Mouse (Mus musculus): ENCODE measurements around the gene Ephb3. TPM values are rescaled to one million over a fixed set of nuclear protein-coding genes. Genes with fewer than 3 reads are reported as not detected.

Ephb3 gene
- polyA plus RNA-seq, 1 experiment from 2014 or later, result 10.6 TPM

DNA sequence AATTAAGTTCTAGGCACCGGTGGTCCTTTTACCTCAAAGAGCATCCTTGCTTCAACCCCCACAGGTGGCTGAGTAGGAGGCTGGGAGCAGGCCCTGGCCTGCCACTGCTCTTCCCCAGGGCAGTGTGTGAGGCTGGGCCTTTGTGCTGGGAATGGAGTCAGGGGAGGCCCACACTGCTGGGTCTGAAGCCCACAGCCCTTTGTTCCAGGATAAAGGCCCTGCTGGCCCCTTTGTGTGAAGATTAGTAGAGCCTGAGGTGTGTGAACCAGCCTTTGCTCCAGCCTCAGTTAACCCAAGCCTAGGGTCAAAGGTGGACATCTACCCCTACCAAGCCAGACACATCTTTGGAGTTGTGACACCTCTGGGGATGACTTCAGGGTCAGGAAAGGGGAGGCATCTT lies 7.8 kb downstream of the Ephb3 start:
- ATAC-seq, result no peak
- peaks cover 36% of the 10 kb centered on the region for H3K4me1 ChIP-seq (ENCODE audit: control insufficient read depth, insufficient read depth, low read depth, low read length)
- H3K27me3 ChIP-seq (replicated peaks; ENCODE audit: control insufficient read depth, insufficient read depth, low read length), result no peaks in the 10 kb centered on the region
- no peak overlapping the region for H3K4me3 ChIP-seq (ENCODE audit: low read length)
- no peak overlapping the region for H3K4me2 ChIP-seq (ENCODE audit: low read length)
- no peaks in the 10 kb centered on the region for H3K9me3 ChIP-seq (ENCODE audit: control insufficient read depth, low read length)
- peaks cover 4% of the 10 kb centered on the region; the same call in 1 of the 2 replicates for H3K36me3 ChIP-seq (ENCODE audit: control insufficient read depth, insufficient read depth, low read length)
- 7% methylated on average over 1 of the region's 1 CpGs for WGBS
- no peak overlapping the region for H3K9ac ChIP-seq (ENCODE audit: low read depth, low read length)
- H3K27ac ChIP-seq (ENCODE audit: low read depth, low read length), result no peak overlapping the region

DNA sequence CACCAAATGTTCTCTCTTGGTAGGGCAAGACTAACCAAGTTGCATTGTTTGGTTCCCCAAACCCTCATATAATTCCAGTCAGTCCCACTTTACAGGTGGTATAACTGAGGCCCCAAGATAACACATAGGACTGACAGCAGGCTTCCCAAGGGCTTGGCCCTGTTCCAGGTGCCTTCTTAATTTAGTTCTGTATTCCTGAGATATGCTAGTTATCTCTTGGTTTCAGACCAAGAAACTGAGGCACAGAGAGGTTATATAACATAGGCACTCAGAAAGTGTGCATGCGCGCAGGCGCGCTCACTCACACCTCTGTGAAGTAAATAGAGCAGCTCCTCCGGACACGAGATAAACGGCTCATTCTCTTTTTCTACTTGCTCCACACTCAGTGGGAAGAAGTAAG lies 9.4 kb downstream of the Ephb3 start:
- H3K4me2 ChIP-seq (ENCODE audit: low read length), result no peak overlapping the region
- H3K9me3 ChIP-seq (ENCODE audit: control insufficient read depth, low read length), result no peaks in the 10 kb centered on the region
- no peak for ATAC-seq
- no peaks in the 10 kb centered on the region for H3K27me3 ChIP-seq (replicated peaks; ENCODE audit: control insufficient read depth, insufficient read depth, low read length)
- 95% methylated on average over 7 of the region's 7 CpGs for WGBS
- H3K4me3 ChIP-seq (ENCODE audit: low read length), result no peak overlapping the region
- peaks cover 14% of the 10 kb centered on the region for H3K36me3 ChIP-seq (ENCODE audit: control insufficient read depth, insufficient read depth, low read length)
- H3K27ac ChIP-seq (ENCODE audit: low read depth, low read length), result no peak overlapping the region
- H3K9ac ChIP-seq (ENCODE audit: low read depth, low read length), result no peak overlapping the region
- H3K4me1 ChIP-seq (ENCODE audit: control insufficient read depth, insufficient read depth, low read depth, low read length), result peaks cover 30% of the 10 kb centered on the region

DNA sequence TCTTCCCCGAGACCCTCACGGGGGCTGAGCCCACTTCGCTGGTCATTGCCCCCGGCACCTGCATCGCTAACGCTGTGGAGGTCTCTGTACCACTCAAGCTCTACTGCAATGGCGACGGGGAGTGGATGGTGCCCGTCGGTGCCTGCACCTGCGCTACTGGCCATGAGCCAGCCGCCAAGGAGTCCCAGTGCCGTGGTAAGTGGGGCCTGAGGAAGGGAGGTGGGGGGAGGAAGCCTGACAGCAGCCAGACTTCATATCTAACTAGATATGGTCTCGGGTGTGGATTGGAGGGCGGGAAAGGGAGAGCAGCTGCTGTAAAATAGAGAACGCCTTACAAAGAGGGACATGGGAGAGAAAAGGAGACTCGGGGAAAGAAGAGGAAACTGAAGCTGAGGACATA lies 10.2 kb downstream of the Ephb3 start:
- no peak for ATAC-seq
- Histone ChIP-seq H3K9ac (ENCODE audit: low read depth, low read length) (no peak overlapping the region), H3K36me3 (ENCODE audit: control insufficient read depth, insufficient read depth, low read length) (peaks cover 17% of the 10 kb centered on the region), H3K27me3 (replicated peaks; ENCODE audit: control insufficient read depth, insufficient read depth, low read length) (no peaks in the 10 kb centered on the region), H3K4me1 (ENCODE audit: control insufficient read depth, insufficient read depth, low read depth, low read length) (peaks cover 29% of the 10 kb centered on the region), H3K4me2 (ENCODE audit: low read length) (no peak overlapping the region), H3K9me3 (ENCODE audit: control insufficient read depth, low read length) (no peaks in the 10 kb centered on the region), H3K4me3 (ENCODE audit: low read length) (no peak overlapping the region), H3K27ac (ENCODE audit: low read depth, low read length) (no peak overlapping the region)
- 65% methylated on average over 17 of the region's 17 CpGs for WGBS

DNA sequence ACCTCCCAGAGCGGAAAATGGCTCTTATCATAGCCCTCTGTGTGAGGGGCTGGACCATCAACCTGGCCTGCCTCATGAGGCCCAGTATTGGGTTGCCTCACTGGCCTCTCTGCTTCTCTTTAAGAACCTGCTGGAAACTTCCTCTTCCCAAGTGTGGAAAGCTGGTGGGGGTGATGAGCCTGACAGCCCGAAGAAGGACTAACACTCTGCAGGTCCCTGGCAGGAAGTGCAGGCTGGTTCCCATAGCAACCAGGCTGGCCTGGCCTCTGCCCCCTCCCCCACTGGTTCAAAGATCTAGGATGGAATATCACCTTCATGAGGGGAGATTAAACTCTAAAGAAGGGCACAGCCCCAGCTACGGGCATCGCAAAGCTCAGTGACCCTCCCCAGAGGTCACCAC lies 11.5 kb downstream of the Ephb3 start:
- peaks cover 21% of the 10 kb centered on the region for H3K4me1 ChIP-seq (ENCODE audit: control insufficient read depth, insufficient read depth, low read depth, low read length)
- WGBS, result 29% methylated on average over 4 of the region's 4 CpGs
- H3K4me3 ChIP-seq (ENCODE audit: low read length), result no peak overlapping the region
- no peaks in the 10 kb centered on the region for H3K27me3 ChIP-seq (replicated peaks; ENCODE audit: control insufficient read depth, insufficient read depth, low read length)
- ATAC-seq, result peak; percentile 48
- no peak overlapping the region for H3K27ac ChIP-seq (ENCODE audit: low read depth, low read length)
- no peak overlapping the region for H3K9ac ChIP-seq (ENCODE audit: low read depth, low read length)
- peaks cover 22% of the 10 kb centered on the region for H3K36me3 ChIP-seq (ENCODE audit: control insufficient read depth, insufficient read depth, low read length)
- H3K9me3 ChIP-seq (ENCODE audit: control insufficient read depth, low read length), result no peaks in the 10 kb centered on the region
- H3K4me2 ChIP-seq (ENCODE audit: low read length), result no peak overlapping the region

DNA sequence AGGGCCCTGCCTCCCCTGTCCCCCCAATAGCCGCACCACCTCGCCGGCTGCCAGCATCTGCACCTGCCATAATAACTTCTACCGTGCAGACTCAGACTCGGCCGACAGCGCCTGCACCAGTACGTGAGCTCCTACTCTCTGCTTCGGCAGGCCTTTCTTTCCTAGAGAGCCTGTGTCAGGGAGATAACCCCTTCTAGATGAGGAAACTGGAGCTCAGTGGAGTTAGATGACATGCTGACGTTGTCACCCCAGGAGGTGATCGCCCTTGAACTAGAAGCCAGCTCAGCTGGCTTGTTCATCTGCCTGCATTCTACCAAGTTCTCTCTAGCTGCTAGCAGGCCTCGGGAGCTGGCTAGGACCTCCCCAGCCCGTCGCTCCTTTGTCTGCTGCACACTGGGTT lies 12.7 kb downstream of the Ephb3 start:
- no peaks in the 10 kb centered on the region for H3K9me3 ChIP-seq (ENCODE audit: control insufficient read depth, low read length)
- H3K4me3 ChIP-seq (ENCODE audit: low read length), result no peak overlapping the region
- no peaks in the 10 kb centered on the region for H3K27me3 ChIP-seq (replicated peaks; ENCODE audit: control insufficient read depth, insufficient read depth, low read length)
- H3K27ac ChIP-seq (ENCODE audit: low read depth, low read length), result no peak overlapping the region
- peaks cover 14% of the 10 kb centered on the region for H3K4me1 ChIP-seq (ENCODE audit: control insufficient read depth, insufficient read depth, low read depth, low read length)
- 86% methylated on average over 14 of the region's 14 CpGs for WGBS
- H3K4me2 ChIP-seq (ENCODE audit: low read length), result no peak overlapping the region
- no peak for ATAC-seq
- no peak overlapping the region for H3K9ac ChIP-seq (ENCODE audit: low read depth, low read length)
- H3K36me3 ChIP-seq (ENCODE audit: control insufficient read depth, insufficient read depth, low read length), result peaks cover 33% of the 10 kb centered on the region

DNA sequence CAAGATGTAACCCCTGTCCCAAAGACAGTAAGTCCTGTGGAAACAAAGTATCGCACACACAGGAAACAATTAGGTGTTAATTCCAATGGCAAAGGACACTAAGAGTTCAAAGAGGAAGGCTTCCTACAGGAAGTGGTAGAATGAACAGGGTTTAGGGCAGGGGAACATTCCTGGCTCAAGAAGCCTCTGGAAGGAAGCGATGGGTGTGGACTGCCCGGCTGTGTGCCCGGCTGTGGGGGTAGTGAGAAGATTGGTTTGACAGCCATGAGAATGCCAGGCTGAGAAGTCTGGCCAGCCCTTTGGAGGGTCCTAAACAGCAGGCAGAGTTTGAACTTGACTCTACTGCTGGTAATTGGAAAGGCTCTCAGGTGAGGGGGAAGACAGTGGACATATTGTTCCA lies 15.1 kb downstream of the Ephb3 start:
- Histone ChIP-seq H3K27ac (ENCODE audit: low read depth, low read length) (no peak overlapping the region), H3K36me3 (ENCODE audit: control insufficient read depth, insufficient read depth, low read length) (peaks cover 29% of the 10 kb centered on the region), H3K4me3 (ENCODE audit: low read length) (no peak overlapping the region), H3K9me3 (ENCODE audit: control insufficient read depth, low read length) (no peaks in the 10 kb centered on the region), H3K4me1 (ENCODE audit: control insufficient read depth, insufficient read depth, low read depth, low read length) (peaks cover 15% of the 10 kb centered on the region), H3K27me3 (replicated peaks; ENCODE audit: control insufficient read depth, insufficient read depth, low read length) (no peaks in the 10 kb centered on the region), H3K4me2 (ENCODE audit: low read length) (no peak overlapping the region), H3K9ac (ENCODE audit: low read depth, low read length) (no peak overlapping the region)
- 88% methylated on average over 4 of the region's 4 CpGs for WGBS
- no peak for ATAC-seq

DNA sequence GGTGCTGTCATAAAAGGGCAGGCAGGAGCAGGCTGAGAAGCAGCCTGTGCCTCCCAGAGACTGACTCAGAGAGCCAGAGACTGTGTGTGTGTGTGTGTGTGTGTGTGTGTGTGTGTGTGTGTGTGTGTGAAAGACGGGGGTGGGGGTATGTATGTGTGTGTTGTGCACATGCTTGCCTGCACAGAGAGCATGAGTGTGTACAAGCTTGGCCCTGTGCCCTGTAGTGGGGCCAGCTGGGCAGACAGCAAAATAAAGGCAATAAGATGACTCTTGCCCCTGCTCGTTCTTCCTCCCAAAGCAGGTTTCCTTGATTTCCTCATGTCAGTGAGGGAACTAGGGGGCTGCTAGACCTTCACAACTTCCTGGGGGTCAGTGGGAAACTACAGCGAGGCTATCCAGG lies 18.5 kb downstream of the Ephb3 start:
- ATAC-seq, result no peak
- no peaks in the 10 kb centered on the region for H3K27me3 ChIP-seq (replicated peaks; ENCODE audit: control insufficient read depth, insufficient read depth, low read length)
- WGBS, result 60% methylated on average over 3 of the region's 3 CpGs
- H3K4me2 ChIP-seq (ENCODE audit: low read length), result no peak overlapping the region
- H3K9me3 ChIP-seq (ENCODE audit: control insufficient read depth, low read length), result no peaks in the 10 kb centered on the region
- H3K9ac ChIP-seq (ENCODE audit: low read depth, low read length), result no peak overlapping the region
- H3K36me3 ChIP-seq (ENCODE audit: control insufficient read depth, insufficient read depth, low read length), result peaks cover 28% of the 10 kb centered on the region
- no peak overlapping the region for H3K27ac ChIP-seq (ENCODE audit: low read depth, low read length)
- H3K4me3 ChIP-seq (ENCODE audit: low read length), result no peak overlapping the region
- peaks cover 5% of the 10 kb centered on the region for H3K4me1 ChIP-seq (ENCODE audit: control insufficient read depth, insufficient read depth, low read depth, low read length)

DNA sequence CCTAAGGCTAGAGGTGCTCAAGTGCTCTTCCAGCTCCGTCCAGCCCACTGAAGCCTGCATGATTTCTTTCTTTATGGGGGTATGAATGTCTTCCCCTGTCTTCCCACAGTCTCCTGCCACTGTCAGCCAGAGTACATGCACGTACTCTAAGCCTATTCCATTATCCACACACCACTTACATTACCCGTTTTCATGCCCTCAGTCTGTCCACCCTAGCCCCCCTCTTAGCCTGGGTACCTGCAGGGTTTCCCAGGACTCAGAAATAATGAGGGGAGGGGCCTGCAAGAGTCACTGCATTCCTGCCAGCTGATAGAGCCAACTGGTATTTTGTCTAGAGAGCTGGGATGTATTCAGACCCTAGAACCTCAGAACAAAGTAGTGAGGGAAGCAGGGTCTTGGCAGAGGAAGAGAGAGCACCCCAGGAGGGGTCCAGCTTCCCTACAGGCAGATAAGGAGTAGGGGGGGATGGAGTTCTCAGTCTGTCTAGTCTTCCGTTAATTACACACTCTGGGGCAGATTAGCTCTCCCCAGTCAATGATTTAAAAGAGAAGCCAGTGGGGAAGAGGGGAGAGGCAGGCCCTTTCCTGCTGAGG lies 20.2 kb downstream of the Ephb3 start:
- Histone ChIP-seq H3K9me3 (ENCODE audit: control insufficient read depth, low read length) (no peaks in the 10 kb centered on the region), H3K9ac (ENCODE audit: low read depth, low read length) (no peak overlapping the region), H3K4me1 (ENCODE audit: control insufficient read depth, insufficient read depth, low read depth, low read length) (peaks cover 5% of the 10 kb centered on the region), H3K4me2 (ENCODE audit: low read length) (no peak overlapping the region), H3K36me3 (ENCODE audit: control insufficient read depth, insufficient read depth, low read length) (peaks cover 15% of the 10 kb centered on the region; the same call in 1 of the 2 replicates), H3K4me3 (ENCODE audit: low read length) (no peak overlapping the region), H3K27me3 (replicated peaks; ENCODE audit: control insufficient read depth, insufficient read depth, low read length) (no peaks in the 10 kb centered on the region), H3K27ac (ENCODE audit: low read depth, low read length) (no peak overlapping the region)
- 29% methylated on average over 4 of the region's 4 CpGs for WGBS
- ATAC-seq, result peak; percentile 35; the same call in 1 of the 2 replicates

DNA sequence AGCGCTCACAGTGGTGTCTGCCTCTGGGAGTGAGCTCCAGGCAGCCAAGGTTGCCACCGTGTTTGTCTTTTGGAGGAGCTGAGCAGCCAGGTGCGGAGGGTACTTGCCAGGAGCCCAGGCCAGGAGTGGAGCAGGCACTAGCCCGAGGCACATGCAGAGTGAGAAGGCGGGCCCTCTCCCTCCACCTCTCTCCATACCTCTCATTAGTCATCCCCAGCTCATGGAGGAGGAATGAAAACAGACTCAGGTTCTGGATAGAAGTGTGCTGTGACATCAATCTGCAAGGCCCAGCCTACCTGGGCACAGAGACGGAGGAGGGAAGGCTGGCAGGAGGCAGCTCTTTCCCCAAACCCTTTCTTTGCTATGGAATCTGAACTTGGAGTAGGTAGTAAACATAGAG lies 22.1 kb downstream of the Ephb3 start:
- ATAC-seq, result no peak
- H3K27me3 ChIP-seq (replicated peaks; ENCODE audit: control insufficient read depth, insufficient read depth, low read length), result no peaks in the 10 kb centered on the region
- peaks cover 5% of the 10 kb centered on the region for H3K4me1 ChIP-seq (ENCODE audit: control insufficient read depth, insufficient read depth, low read depth, low read length)
- no peak overlapping the region for H3K27ac ChIP-seq (ENCODE audit: low read depth, low read length)
- no peak overlapping the region for H3K9ac ChIP-seq (ENCODE audit: low read depth, low read length)
- no peak overlapping the region for H3K4me3 ChIP-seq (ENCODE audit: low read length)
- WGBS, result 76% methylated on average over 6 of the region's 6 CpGs
- H3K36me3 ChIP-seq (ENCODE audit: control insufficient read depth, insufficient read depth, low read length), result peaks cover 6% of the 10 kb centered on the region; the same call in 1 of the 2 replicates
- no peak overlapping the region for H3K4me2 ChIP-seq (ENCODE audit: low read length)
- H3K9me3 ChIP-seq (ENCODE audit: control insufficient read depth, low read length), result no peaks in the 10 kb centered on the region

DNA sequence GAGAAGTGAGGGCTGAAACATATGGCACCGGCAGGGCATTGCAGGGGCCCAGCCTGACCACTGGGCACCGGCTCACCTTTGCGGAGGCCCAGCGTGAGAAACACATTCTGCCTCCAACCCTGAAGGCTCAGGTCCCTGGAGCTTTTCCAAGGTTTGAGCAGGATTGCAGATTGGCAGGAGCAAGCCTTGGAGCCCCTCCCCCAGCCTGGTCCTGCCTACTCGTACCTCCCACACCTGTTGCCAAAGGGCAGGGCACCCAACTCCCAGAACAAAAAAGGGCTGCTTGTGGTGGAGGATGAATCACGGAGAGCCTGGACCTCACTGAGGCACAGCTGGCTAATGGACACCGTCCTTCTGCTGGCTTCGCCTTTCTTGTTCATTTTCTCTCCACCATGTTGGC lies 30.6 kb downstream of the Ephb3 start:
- peaks cover 15% of the 10 kb centered on the region for H3K4me1 ChIP-seq (ENCODE audit: control insufficient read depth, insufficient read depth, low read depth, low read length)
- no peaks in the 10 kb centered on the region for H3K27me3 ChIP-seq (replicated peaks; ENCODE audit: control insufficient read depth, insufficient read depth, low read length)
- no peak for ATAC-seq
- no peaks in the 10 kb centered on the region for H3K36me3 ChIP-seq (ENCODE audit: control insufficient read depth, insufficient read depth, low read length)
- no peaks in the 10 kb centered on the region for H3K9me3 ChIP-seq (ENCODE audit: control insufficient read depth, low read length)
- 65% methylated on average over 8 of the region's 8 CpGs for WGBS
- H3K27ac ChIP-seq (ENCODE audit: low read depth, low read length), result no peak overlapping the region
- no peak overlapping the region for H3K4me3 ChIP-seq (ENCODE audit: low read length)
- H3K9ac ChIP-seq (ENCODE audit: low read depth, low read length), result no peak overlapping the region
- no peak overlapping the region for H3K4me2 ChIP-seq (ENCODE audit: low read length)
